Mouse (Mus musculus): ENCODE results near the gene Wdr89. TPM values are rescaled to one million over a fixed set of nuclear protein-coding genes. Genes with fewer than 3 reads are reported as not detected.
"Not testable (repeated sequence)": the region's sequence is repeated elsewhere in the genome, so short reads cannot be mapped to it uniquely, and the experiment has no call there.

Gene Wdr89
- polyA plus RNA-seq, 1 experiment = 9.8 TPM

- Histone ChIP-seq H3K79me3 (ENCODE audit: low read depth) (no peaks in the 10 kb centered on the region), H3K36me3 (ENCODE audit: control insufficient read depth, insufficient read depth) (no peaks in the 10 kb centered on the region), H3K79me2 (ENCODE audit: control insufficient read depth, insufficient read depth) (no peaks in the 10 kb centered on the region), H3K4me3 (ENCODE audit: insufficient read depth, poor library complexity, severe bottlenecking) (no peak overlapping the region), H3K27me3 (ENCODE audit: control insufficient read depth, insufficient read depth, insufficient read length) (no peaks in the 10 kb centered on the region), H3ac (ENCODE audit: control insufficient read depth, insufficient read length, low read depth) (no peak overlapping the region)
- no peak for TF ChIP-seq FOSL1 (IDR thresholded peaks at IDR 0.05; ENCODE audit: insufficient read depth, low read length, poor library complexity, severe bottlenecking)
- no peak for TF ChIP-seq CEBPB (IDR thresholded peaks at IDR 0.05; ENCODE audit: low read depth)
- TF ChIP-seq MYOD1 (IDR thresholded peaks at IDR 0.05; ENCODE audit: control insufficient read depth, insufficient read length, low read depth) = no peak
- no peak for TF ChIP-seq USF1 (IDR thresholded peaks at IDR 0.05; ENCODE audit: low read depth)
- no peak for TF ChIP-seq CTCF (IDR thresholded peaks at IDR 0.05; ENCODE audit: control insufficient read depth, insufficient read depth, insufficient read length)
- TF ChIP-seq MYOG (IDR thresholded peaks at IDR 0.05; ENCODE audit: control insufficient read depth, extremely low read depth, insufficient read length) = no peak
- no peak for TF ChIP-seq MAX (IDR thresholded peaks at IDR 0.05)
Observed at GRCm38 (mm10) chr12:75689003-75689402, 19.7 kb upstream of the Wdr89 start.

GRCm38 (mm10) chr12:75687314-75687713 is 18.0 kb upstream of the Wdr89 start:
- TF ChIP-seq FOSL1 (IDR thresholded peaks at IDR 0.05; ENCODE audit: insufficient read depth, low read length, poor library complexity, severe bottlenecking) (no peak), MYOD1 (IDR thresholded peaks at IDR 0.05; ENCODE audit: control insufficient read depth, insufficient read length, low read depth) (no peak), CEBPB (IDR thresholded peaks at IDR 0.05; ENCODE audit: low read depth) (no peak)
- Histone ChIP-seq H3ac (ENCODE audit: control insufficient read depth, insufficient read length, low read depth) (no peak overlapping the region), H3K79me2 (ENCODE audit: control insufficient read depth, insufficient read depth) (no peaks in the 10 kb centered on the region), H3K79me3 (ENCODE audit: low read depth) (no peaks in the 10 kb centered on the region), H3K36me3 (ENCODE audit: control insufficient read depth, insufficient read depth) (no peaks in the 10 kb centered on the region), H3K27me3 (ENCODE audit: control insufficient read depth, insufficient read depth, insufficient read length) (no peaks in the 10 kb centered on the region), H3K4me3 (ENCODE audit: insufficient read depth, poor library complexity, severe bottlenecking) (no peak overlapping the region)

- H3K27me3 ChIP-seq (ENCODE audit: control insufficient read depth, insufficient read depth, insufficient read length); H3ac ChIP-seq (ENCODE audit: control insufficient read depth, insufficient read length, low read depth); H3K79me3 ChIP-seq (ENCODE audit: low read depth); H3K4me3 ChIP-seq (ENCODE audit: insufficient read depth, poor library complexity, severe bottlenecking); H3K79me2 ChIP-seq (ENCODE audit: control insufficient read depth, insufficient read depth); H3K36me3 ChIP-seq (ENCODE audit: control insufficient read depth, insufficient read depth): not testable (repeated sequence)
Observed at GRCm38 (mm10) chr12:75684026-75684425, 14.7 kb upstream of the Wdr89 start.

GRCm38 (mm10) chr12:75683598-75683997 is 14.3 kb upstream of the Wdr89 start:
- no peaks in the 10 kb centered on the region for H3K36me3 ChIP-seq (ENCODE audit: control insufficient read depth, insufficient read depth)
- H3K27me3 ChIP-seq (ENCODE audit: control insufficient read depth, insufficient read depth, insufficient read length) = no peaks in the 10 kb centered on the region
- no peak overlapping the region for H3ac ChIP-seq (ENCODE audit: control insufficient read depth, insufficient read length, low read depth)
- TF ChIP-seq FOSL1 (IDR thresholded peaks at IDR 0.05; ENCODE audit: insufficient read depth, low read length, poor library complexity, severe bottlenecking) (no peak), USF1 (IDR thresholded peaks at IDR 0.05; ENCODE audit: low read depth) (no peak), MYOG (IDR thresholded peaks at IDR 0.05; ENCODE audit: control insufficient read depth, extremely low read depth, insufficient read length) (no peak), MYOD1 (IDR thresholded peaks at IDR 0.05; ENCODE audit: control insufficient read depth, insufficient read length, low read depth) (no peak), CEBPB (IDR thresholded peaks at IDR 0.05; ENCODE audit: low read depth) (no peak), MAX (IDR thresholded peaks at IDR 0.05) (no peak)
- H3K79me2 ChIP-seq (ENCODE audit: control insufficient read depth, insufficient read depth) = no peaks in the 10 kb centered on the region
- H3K79me3 ChIP-seq (ENCODE audit: low read depth) = no peaks in the 10 kb centered on the region
- H3K4me3 ChIP-seq (ENCODE audit: insufficient read depth, poor library complexity, severe bottlenecking) = no peak overlapping the region

GRCm38 (mm10) chr12:75682842-75683241 is 13.5 kb upstream of the Wdr89 start:
- Histone ChIP-seq H3K27me3 (ENCODE audit: control insufficient read depth, insufficient read depth, insufficient read length) (no peaks in the 10 kb centered on the region), H3K79me2 (ENCODE audit: control insufficient read depth, insufficient read depth) (no peaks in the 10 kb centered on the region), H3ac (ENCODE audit: control insufficient read depth, insufficient read length, low read depth) (no peak overlapping the region), H3K79me3 (ENCODE audit: low read depth) (no peaks in the 10 kb centered on the region), H3K4me3 (ENCODE audit: insufficient read depth, poor library complexity, severe bottlenecking) (no peak overlapping the region), H3K36me3 (ENCODE audit: control insufficient read depth, insufficient read depth) (no peaks in the 10 kb centered on the region)
- TF ChIP-seq MYOG (IDR thresholded peaks at IDR 0.05; ENCODE audit: control insufficient read depth, extremely low read depth, insufficient read length) (no peak), USF1 (IDR thresholded peaks at IDR 0.05; ENCODE audit: low read depth) (no peak), MAX (IDR thresholded peaks at IDR 0.05) (no peak), MYOD1 (IDR thresholded peaks at IDR 0.05; ENCODE audit: control insufficient read depth, insufficient read length, low read depth) (no peak), FOSL1 (IDR thresholded peaks at IDR 0.05; ENCODE audit: insufficient read depth, low read length, poor library complexity, severe bottlenecking) (no peak), CEBPB (IDR thresholded peaks at IDR 0.05; ENCODE audit: low read depth) (no peak), CTCF (IDR thresholded peaks at IDR 0.05; ENCODE audit: control insufficient read depth, insufficient read depth, insufficient read length) (no peak)

- Histone ChIP-seq H3K79me2 (ENCODE audit: control insufficient read depth, insufficient read depth) (no peaks in the 10 kb centered on the region), H3K36me3 (ENCODE audit: control insufficient read depth, insufficient read depth) (no peaks in the 10 kb centered on the region), H3K27me3 (ENCODE audit: control insufficient read depth, insufficient read depth, insufficient read length) (no peaks in the 10 kb centered on the region), H3K4me3 (ENCODE audit: insufficient read depth, poor library complexity, severe bottlenecking) (no peak overlapping the region), H3ac (ENCODE audit: control insufficient read depth, insufficient read length, low read depth) (no peak overlapping the region), H3K79me3 (ENCODE audit: low read depth) (no peaks in the 10 kb centered on the region)
- TF ChIP-seq MYOG (IDR thresholded peaks at IDR 0.05; ENCODE audit: control insufficient read depth, extremely low read depth, insufficient read length) (no peak), FOSL1 (IDR thresholded peaks at IDR 0.05; ENCODE audit: insufficient read depth, low read length, poor library complexity, severe bottlenecking) (no peak), USF1 (IDR thresholded peaks at IDR 0.05; ENCODE audit: low read depth) (no peak), MAX (IDR thresholded peaks at IDR 0.05) (no peak), MYOD1 (IDR thresholded peaks at IDR 0.05; ENCODE audit: control insufficient read depth, insufficient read length, low read depth) (no peak), CEBPB (IDR thresholded peaks at IDR 0.05; ENCODE audit: low read depth) (no peak), CTCF (IDR thresholded peaks at IDR 0.05; ENCODE audit: control insufficient read depth, insufficient read depth, insufficient read length) (no peak)
Observed at GRCm38 (mm10) chr12:75681101-75681500, 11.8 kb upstream of the Wdr89 start.
